Mouse (Mus musculus): Measurements from ENCODE around the gene Grin3b. TPM values are rescaled to one million over a fixed set of nuclear protein-coding genes. Genes with fewer than 3 reads are reported as not detected.

Grin3b gene
- polyA plus RNA-seq, 2 experiments = 0.01 to 0.13 TPM

DNA sequence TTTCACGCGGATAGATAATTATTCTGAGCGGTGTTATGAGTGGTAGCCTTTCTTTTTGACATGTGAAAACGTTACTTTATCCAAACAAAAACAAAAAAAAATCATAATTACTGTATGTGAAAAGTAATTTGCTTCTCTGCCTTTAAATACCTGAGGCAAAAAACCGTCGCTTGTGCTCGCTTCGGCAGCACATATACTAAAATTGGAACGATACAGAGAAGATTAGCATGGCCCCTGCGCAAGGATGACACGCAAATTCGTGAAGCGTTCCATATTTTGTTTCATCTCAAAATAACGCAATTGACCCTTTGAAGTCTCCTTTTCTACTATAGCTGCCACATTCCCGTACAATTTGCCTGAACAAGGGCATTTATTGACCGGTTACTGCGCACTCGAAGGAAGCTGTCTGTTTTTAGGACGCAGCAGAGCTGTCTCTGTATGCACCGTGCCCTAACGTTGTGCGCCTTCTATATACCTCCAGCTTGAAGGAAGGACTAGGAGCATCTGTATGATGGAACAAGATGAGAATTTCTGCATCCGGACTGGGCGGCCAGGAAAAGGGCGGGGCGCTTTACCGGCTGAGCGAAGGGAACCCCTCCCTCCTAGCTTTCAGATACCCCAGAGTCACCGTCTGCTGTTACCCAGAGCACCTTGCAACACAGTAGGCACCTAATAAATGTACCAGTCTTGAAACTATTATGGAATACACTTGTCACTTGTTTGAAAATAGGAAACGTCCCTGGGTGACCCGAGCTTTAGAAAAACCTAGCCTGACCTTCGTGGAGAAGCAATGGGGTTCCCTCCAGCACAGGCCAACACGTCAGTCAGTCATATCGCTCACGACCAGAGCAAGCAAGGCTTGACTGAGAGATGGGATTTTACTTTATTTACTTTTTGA is 15.1 kb downstream of the Grin3b start:
- Histone ChIP-seq H3K27me3 (ENCODE audit: control insufficient read depth, insufficient read depth, low read length) (peaks cover 23% of the 10 kb centered on the region), H3K9ac (replicated peaks) (peak overlapping the region; percentile 96), H3K27ac (peak overlapping the region; percentile 97), H3K4me3 (ENCODE audit: insufficient read depth in 1 of 2, low read depth in 2 of 2, low read length in 2 of 2) (peak overlapping the region; percentile 92 to 97), H3K4me2 (ENCODE audit: low read depth) (peak overlapping the region; percentile 97), H3K4me1 (replicated peaks; ENCODE audit: control insufficient read depth in 2 of 2, insufficient read depth in 2 of 2, low read length in 1 of 2) (peaks cover 31 to 42% of the 10 kb centered on the region in 2 experiments), H3K36me3 (replicated peaks; ENCODE audit: control insufficient read depth, insufficient read depth, low read depth) (no peaks in the 10 kb centered on the region), H3K9me3 (ENCODE audit: control insufficient read depth, low read length) (no peaks in the 10 kb centered on the region)
- TF ChIP-seq EP300 (IDR thresholded peaks at IDR 0.05; ENCODE audit: low read depth) (no peak), CTCF (IDR thresholded peaks at IDR 0.05; ENCODE audit: low read depth) (no peak)
- DNase-seq (ENCODE audit: low read depth in 3 of 3, low spot score in 3 of 3) (peak; percentile 68 to 72 (median 72)), ATAC-seq (ENCODE audit: insufficient read depth) (peak; percentile 48)
- 3% methylated on average over 35 of the region's 35 CpGs for WGBS (ENCODE audit: insufficient replicate concordance)

DNA sequence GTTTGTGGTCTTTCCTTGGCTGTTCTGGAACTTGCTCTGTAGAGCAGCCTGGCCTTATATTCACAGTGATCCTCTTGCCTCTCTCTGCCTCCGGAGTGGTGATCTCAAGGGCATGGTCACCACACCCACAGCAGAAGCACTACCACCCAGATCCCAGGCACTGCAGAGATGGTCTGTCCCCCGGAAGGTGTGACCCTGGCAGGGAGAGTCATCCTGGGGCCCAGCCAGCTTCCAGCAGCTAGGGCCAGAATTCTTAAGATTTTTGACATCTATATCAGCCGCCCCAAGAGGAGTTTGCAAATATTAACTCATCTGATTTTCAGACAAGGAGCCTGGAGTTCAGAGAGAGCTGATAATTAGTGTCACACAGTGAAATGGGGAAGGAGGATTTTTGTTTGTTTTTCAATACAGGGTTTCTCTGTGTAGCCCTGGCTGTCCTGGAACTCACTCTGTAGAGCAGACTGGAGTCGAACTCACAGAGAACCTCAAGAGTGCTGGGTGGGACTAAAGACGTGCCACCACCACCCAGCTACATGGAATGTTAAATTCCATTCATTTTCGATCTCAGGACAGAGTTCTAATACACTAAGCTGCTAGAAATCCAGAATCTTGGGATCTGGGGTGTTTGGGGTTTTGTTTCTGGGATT is 15.8 kb downstream of the Grin3b start:
- Histone ChIP-seq H3K27ac (peak overlapping the region; percentile 97), H3K27me3 (ENCODE audit: control insufficient read depth, insufficient read depth, low read length) (peaks cover 23% of the 10 kb centered on the region), H3K4me2 (ENCODE audit: low read depth) (peak overlapping the region; percentile 97), H3K4me1 (replicated peaks; ENCODE audit: control insufficient read depth in 2 of 2, insufficient read depth in 2 of 2, low read length in 1 of 2) (peaks cover 31 to 42% of the 10 kb centered on the region in 2 experiments), H3K9ac (replicated peaks) (peak overlapping the region; percentile 96), H3K4me3 (ENCODE audit: insufficient read depth in 1 of 2, low read depth in 2 of 2, low read length in 2 of 2) (peak overlapping the region; percentile 59 to 97), H3K9me3 (ENCODE audit: control insufficient read depth, low read length) (no peaks in the 10 kb centered on the region), H3K36me3 (replicated peaks; ENCODE audit: control insufficient read depth, insufficient read depth, low read depth) (no peaks in the 10 kb centered on the region)
- WGBS (ENCODE audit: insufficient replicate concordance) = 19% methylated on average over 6 of the region's 6 CpGs
- ATAC-seq (ENCODE audit: insufficient read depth) (peak; percentile 42), DNase-seq (ENCODE audit: low read depth in 3 of 3, low spot score in 3 of 3) (peak in 1 of 3 experiments; percentile 45)
- TF ChIP-seq EP300 (IDR thresholded peaks at IDR 0.05; ENCODE audit: low read depth) (no peak), CTCF (IDR thresholded peaks at IDR 0.05; ENCODE audit: low read depth) (no peak)

DNA sequence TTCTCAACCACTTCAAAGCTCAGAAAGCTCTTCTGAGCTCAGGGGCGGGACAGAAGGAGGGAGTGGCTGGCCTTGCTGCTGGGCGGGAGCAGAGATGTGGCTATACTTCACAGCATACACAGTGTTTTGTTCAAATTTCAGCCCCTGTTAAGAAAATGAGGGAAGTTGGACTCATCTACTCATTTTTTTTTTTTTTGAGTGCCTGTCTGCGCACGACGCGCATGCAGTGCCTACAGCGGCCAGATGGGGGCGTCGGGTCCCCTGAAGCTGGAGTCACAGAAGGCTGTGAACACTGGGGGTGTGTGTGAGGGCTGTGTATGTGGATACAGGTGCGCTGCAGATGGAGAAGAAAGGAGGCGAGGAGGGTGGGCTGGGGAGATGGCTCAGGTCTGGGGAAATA is 16.4 kb downstream of the Grin3b start:
- Histone ChIP-seq H3K9me3 (ENCODE audit: control insufficient read depth, low read length) (no peaks in the 10 kb centered on the region; the same call in 1 of the 2 replicates), H3K9ac (replicated peaks) (peak overlapping the region; percentile 96), H3K4me1 (replicated peaks; ENCODE audit: control insufficient read depth in 2 of 2, insufficient read depth in 2 of 2, low read length in 1 of 2) (peaks cover 31 to 42% of the 10 kb centered on the region in 2 experiments), H3K4me3 (ENCODE audit: insufficient read depth in 1 of 2, low read depth in 2 of 2, low read length in 2 of 2) (peak overlapping the region in 1 of 2 experiments; percentile 97; a peak in 2 of 4 replicates), H3K36me3 (replicated peaks; ENCODE audit: control insufficient read depth, insufficient read depth, low read depth) (no peaks in the 10 kb centered on the region), H3K27ac (peak overlapping the region; percentile 97), H3K27me3 (ENCODE audit: control insufficient read depth, insufficient read depth, low read length) (peaks cover 23% of the 10 kb centered on the region), H3K4me2 (ENCODE audit: low read depth) (peak overlapping the region; percentile 97)
- peak; percentile 94 for TF ChIP-seq CTCF (IDR thresholded peaks at IDR 0.05; ENCODE audit: low read depth)
- TF ChIP-seq EP300 (IDR thresholded peaks at IDR 0.05; ENCODE audit: low read depth) = no peak
- DNase-seq (ENCODE audit: low read depth in 3 of 3, low spot score in 3 of 3) (peak in 2 of 3 experiments; percentile 63 to 70), ATAC-seq (ENCODE audit: insufficient read depth) (no peak)
- 2% methylated on average over 11 of the region's 11 CpGs for whole genome bisulfite sequencing (ENCODE audit: insufficient replicate concordance)

DNA sequence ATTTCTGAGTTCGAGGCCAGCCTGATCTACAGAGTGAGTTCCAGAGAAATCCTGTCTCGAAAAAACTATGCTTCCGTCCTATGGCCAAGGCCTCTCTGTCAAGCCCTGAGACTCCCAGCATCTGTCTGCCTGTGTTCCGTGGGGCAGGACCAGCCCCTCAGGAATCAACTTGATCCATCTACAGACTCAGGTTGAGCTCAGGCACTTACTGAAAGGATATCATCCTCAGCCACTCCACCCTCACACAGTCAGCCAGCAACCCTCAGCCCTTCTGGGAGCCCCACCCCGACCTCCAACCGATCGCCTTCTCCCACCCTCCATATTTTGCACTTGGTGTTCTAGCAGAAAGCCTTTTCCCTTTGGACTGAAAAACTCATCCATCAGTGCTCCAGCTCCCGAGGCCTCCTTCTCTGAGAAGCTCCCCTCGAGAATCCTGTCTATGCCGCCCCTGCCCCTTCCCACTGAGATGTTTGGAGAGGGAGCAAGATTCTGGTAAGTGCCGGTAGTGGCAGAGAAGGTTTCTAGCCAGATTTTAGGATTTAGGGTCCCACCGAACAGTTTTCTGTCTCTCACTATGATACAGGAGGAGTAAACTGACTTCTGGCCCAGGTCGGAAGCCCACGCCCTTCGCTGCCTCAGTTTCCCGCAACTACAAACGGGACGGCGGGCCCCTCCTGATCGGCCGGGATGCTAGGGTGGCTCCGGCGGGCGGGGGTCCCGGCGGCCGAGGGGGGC is 17.4 kb downstream of the Grin3b start:
- Histone ChIP-seq H3K27ac (no peak overlapping the region; the same call in 1 of the 2 replicates), H3K27me3 (ENCODE audit: control insufficient read depth, insufficient read depth, low read length) (peaks cover 23% of the 10 kb centered on the region), H3K9ac (replicated peaks) (peak overlapping the region; percentile 45), H3K4me2 (ENCODE audit: low read depth) (peak overlapping the region; percentile 97), H3K4me3 (ENCODE audit: insufficient read depth in 1 of 2, low read depth in 2 of 2, low read length in 2 of 2) (peak overlapping the region; percentile 47 to 57), H3K4me1 (replicated peaks; ENCODE audit: control insufficient read depth in 2 of 2, insufficient read depth in 2 of 2, low read length in 1 of 2) (peaks cover 30 to 41% of the 10 kb centered on the region in 2 experiments), H3K36me3 (replicated peaks; ENCODE audit: control insufficient read depth, insufficient read depth, low read depth) (no peaks in the 10 kb centered on the region), H3K9me3 (ENCODE audit: control insufficient read depth, low read length) (no peaks in the 10 kb centered on the region; the same call in 1 of the 2 replicates)
- ATAC-seq (ENCODE audit: insufficient read depth) (no peak), DNase-seq (ENCODE audit: low read depth in 3 of 3, low spot score in 3 of 3) (no peak)
- no peak for TF ChIP-seq CTCF (IDR thresholded peaks at IDR 0.05; ENCODE audit: low read depth)
- no peak for TF ChIP-seq EP300 (IDR thresholded peaks at IDR 0.05; ENCODE audit: low read depth)
- WGBS (ENCODE audit: insufficient replicate concordance) = 18% methylated on average over 27 of the region's 27 CpGs

Data from liver, embryonic 14.5 days (tissue).